Mouse (Mus musculus) spleen, adult 18-20 months (tissue): ENCODE measurements around the gene Foxi1.

ENCODE experiments used
- DNase-seq, 2 experiments: peaks; one replicate each; pipeline ENCODE4 v3.0.0; 2022; ENCODE audit warnings: mixed read lengths in 2 of 2

The Foxi1 gene

GRCm38 (mm10) chr11:34155235-34155634 is 52.7 kb downstream of the Foxi1 start:
- no peak for DNase-seq
